Mouse (Mus musculus) neural tube, embryonic 10.5 days (tissue): Measurements from ENCODE around the gene Erc2.

ENCODE experiments used
- DNase-seq: peaks from one replicate; pipeline ENCODE4 v3.0.0-alpha.2; 2017; ENCODE audit warnings: low spot score; ENCODE audit errors: extremely low spot score

Gene Erc2

GRCm38 (mm10) chr14:28165621-28166211 lies 543.5 kb downstream of the Erc2 start:
- no peak for DNase-seq

GRCm38 (mm10) chr14:28170711-28171110 lies 548.5 kb downstream of the Erc2 start:
- no peak for DNase-seq

GRCm38 (mm10) chr14:28171364-28171763 lies 549.1 kb downstream of the Erc2 start:
- DNase-seq = no peak

GRCm38 (mm10) chr14:28173736-28174135 lies 551.5 kb downstream of the Erc2 start:
- DNase-seq = no peak

GRCm38 (mm10) chr14:28181070-28181825 lies 559.0 kb downstream of the Erc2 start:
- no peak for DNase-seq

GRCm38 (mm10) chr14:28192711-28193364 lies 570.6 kb downstream of the Erc2 start:
- DNase-seq = peak; percentile 19

- no peak for DNase-seq
Measured at GRCm38 (mm10) chr14:28203874-28204273, 581.6 kb downstream of the Erc2 start.

GRCm38 (mm10) chr14:28206303-28206702 lies 584.1 kb downstream of the Erc2 start:
- DNase-seq = no peak

- DNase-seq = no peak
Measured at GRCm38 (mm10) chr14:28225550-28225949, 603.3 kb downstream of the Erc2 start.

- DNase-seq = no peak
Measured at GRCm38 (mm10) chr14:28230563-28230962, 608.3 kb downstream of the Erc2 start.

GRCm38 (mm10) chr14:28231241-28231640 lies 609.0 kb downstream of the Erc2 start:
- no peak for DNase-seq

- DNase-seq = no peak
Measured at GRCm38 (mm10) chr14:28238336-28239048, 616.3 kb downstream of the Erc2 start.

GRCm38 (mm10) chr14:28240111-28240510 lies 617.9 kb downstream of the Erc2 start:
- no peak for DNase-seq

- no peak for DNase-seq
Measured at GRCm38 (mm10) chr14:28242743-28243142, 620.5 kb downstream of the Erc2 start.

- DNase-seq = no peak
Measured at GRCm38 (mm10) chr14:28243474-28243873, 621.2 kb downstream of the Erc2 start.

GRCm38 (mm10) chr14:28262706-28263105 lies 640.5 kb downstream of the Erc2 start:
- DNase-seq = no peak

GRCm38 (mm10) chr14:28267367-28267766 lies 645.1 kb downstream of the Erc2 start:
- no peak for DNase-seq

- no peak for DNase-seq
Measured at GRCm38 (mm10) chr14:28271846-28272245, 649.6 kb downstream of the Erc2 start.

GRCm38 (mm10) chr14:28273669-28274068 lies 651.4 kb downstream of the Erc2 start:
- no peak for DNase-seq

GRCm38 (mm10) chr14:28274826-28275225 lies 652.6 kb downstream of the Erc2 start:
- DNase-seq = no peak

- DNase-seq = no peak
Measured at GRCm38 (mm10) chr14:28278951-28279350, 656.7 kb downstream of the Erc2 start.

- DNase-seq = no peak
Measured at GRCm38 (mm10) chr14:28280376-28280775, 658.1 kb downstream of the Erc2 start.
